Mouse (Mus musculus): ENCODE measurements around the gene Gucy1b2.

The Gucy1b2 gene

DNA sequence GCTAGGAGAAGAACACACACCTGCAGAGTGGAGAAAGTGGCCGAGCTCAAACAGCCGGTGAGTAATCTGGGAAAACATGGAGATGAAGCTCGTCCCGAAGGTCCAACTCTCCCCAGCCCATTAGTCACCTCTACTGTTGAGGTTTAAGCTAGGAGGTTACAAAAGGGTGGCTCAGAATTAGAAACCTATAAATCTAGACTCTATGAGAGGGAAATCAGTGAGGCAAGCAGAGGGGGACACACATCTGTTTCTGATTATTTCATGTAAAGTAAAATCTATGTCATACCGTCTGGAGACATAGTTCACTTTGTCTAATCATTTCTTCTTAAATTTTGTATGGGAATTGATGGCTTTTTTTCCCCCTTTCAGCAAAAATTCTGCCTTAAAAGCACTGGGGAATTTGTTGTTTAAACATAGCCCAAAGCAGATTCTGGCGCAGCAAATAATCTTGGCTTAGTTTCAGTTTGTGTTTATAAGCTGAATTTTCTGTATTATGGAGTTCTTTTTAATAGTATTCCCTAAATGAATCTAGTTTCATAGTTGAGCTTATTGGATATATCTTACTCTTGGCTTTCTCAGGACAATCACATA, 12.2 kb downstream of the Gucy1b2 start:
- no peak for DNase-seq (ENCODE audit: low spot score in 2 of 2)

DNA sequence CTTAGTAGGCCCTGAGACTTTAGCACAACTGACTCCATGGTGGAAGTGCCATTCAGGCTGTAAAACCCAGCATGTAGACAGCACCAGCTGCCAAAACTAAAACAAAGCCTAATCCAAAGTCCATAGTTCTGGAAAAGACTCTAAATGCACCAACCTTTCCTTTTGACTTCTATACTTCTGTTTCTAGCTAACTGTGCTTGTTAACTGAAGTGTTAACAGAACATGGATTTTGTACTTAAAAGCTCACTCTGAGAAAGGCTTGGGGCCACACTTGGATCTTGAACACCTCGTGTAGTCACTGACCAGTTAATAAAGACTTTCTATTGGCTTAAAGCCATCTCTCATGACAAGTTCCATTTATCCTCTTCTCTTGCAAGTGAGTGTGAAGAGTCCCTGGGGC, 13.1 kb downstream of the Gucy1b2 start:
- DNase-seq (ENCODE audit: low spot score in 2 of 2) = no peak

DNA sequence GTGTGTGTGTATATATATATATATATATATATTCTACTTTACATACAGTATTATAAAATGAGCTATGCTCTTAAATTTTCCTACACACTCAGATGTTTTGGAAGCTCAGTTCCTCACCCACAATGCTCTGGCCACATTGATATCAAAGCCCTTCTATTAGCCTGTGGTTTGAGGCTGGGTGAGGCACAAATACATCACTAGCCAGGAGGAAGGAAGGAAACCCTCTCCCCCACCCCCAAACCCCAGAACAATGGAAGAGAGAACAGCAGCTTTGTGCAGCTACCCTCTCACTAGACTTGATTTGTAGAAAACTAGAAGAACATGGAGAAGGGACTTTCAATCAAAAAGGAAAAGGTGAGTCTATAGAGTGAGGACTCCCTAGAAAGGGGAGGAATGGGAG, 16.1 kb downstream of the Gucy1b2 start:
- no peak for DNase-seq (ENCODE audit: low spot score in 2 of 2)

DNA sequence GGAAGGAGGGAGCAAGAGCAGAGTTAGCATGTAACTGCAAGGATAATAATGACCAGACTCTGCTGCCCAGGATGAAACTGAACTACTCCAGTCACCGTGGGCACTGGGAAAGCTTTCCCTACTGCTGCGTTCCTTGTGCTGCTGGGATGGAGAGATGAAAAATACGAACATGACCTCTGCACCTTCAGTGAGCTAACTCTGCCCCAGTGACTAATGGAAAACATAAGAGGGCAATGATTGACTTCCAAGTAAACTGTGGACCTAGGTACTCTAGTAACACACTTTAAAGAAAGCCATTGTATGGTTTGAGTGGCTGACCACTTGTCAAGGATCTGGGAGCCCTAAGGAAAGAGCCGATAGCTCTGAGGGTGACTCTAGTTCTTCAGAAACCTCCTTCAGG, 17.9 kb downstream of the Gucy1b2 start:
- no peak for DNase-seq (ENCODE audit: low spot score in 2 of 2)

DNA sequence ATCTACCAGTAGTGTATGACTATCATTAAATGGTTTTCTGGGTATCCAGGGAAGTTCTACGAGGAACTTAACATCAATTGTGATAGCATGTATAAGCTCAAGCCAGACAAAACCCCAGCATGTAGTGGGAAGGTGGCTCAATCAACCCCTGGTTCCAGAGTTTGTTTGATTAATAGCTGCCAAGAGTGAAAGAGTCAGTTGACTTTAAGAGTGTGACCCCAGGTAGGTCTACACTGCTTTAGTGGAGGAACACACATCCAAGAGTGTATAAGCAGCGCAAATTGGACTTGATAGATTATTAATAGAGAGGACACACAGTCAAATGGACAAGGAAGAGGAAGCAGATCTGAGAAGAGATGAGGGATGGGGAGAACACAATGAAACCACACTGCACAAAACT, 18.3 kb downstream of the Gucy1b2 start:
- DNase-seq (ENCODE audit: low spot score in 2 of 2) = no peak

DNA sequence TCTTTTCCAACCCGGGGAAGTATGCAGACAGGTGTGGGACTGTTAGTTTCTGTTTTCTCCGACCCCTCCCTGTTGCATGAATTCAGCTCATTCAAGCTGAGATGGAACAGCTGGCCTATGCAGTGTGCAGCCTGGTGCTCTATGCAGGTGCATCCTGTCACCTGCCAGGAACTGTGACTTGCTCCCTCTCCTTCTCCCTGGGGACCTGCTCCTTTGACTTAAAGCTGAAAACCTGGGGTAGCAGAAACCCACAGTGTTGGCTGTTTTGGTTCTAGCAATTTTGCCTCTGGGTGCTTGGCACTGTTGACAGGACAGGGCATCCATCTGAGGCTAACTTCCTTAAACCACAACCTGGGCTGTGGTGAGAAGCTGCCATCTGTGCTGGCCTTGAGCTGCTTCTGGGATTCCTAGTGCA, 30.8 kb downstream of the Gucy1b2 start:
- DNase-seq (ENCODE audit: low spot score in 2 of 2) = no peak

DNA sequence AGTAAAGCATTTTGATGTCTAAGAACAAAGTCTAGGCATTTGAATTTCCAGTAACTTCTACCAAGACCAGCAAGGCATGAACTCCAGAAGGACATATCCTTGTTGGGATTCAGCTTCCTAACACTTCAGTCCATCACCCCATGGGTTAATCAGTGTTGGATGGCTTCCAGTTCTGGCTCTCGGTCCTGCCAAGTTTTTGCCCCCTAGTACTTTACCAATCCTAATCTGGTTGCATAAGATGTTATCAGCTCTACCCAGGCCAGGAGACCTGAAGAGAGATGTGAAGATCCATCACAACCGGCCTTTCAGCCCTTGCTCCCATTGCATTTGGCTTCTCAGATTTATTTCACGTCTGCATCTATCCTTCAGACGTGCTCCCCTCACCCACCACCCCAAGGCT, 33.8 kb downstream of the Gucy1b2 start:
- no peak for DNase-seq (ENCODE audit: low spot score in 2 of 2)

DNA sequence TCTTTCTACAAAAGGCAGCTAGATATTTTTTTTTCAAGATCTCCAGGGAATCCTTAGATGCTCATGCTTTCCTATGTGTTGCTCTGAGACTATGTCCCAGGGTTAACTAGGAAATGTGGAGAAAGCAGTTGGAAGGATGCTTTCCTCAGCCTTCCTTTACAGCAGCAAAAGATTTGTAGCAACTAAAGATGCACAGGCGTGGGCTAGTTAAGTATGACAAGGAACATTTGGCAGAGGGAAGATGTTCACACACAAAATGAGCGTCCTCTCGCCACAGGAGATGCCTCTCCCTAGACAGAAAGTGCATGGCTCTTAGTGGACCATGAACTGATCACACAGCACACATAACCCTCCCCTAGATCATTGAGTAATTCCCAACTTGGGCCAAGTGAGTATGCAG, 38.6 kb downstream of the Gucy1b2 start:
- DNase-seq (ENCODE audit: low spot score in 2 of 2) = peak; percentile 5 to 28

DNA sequence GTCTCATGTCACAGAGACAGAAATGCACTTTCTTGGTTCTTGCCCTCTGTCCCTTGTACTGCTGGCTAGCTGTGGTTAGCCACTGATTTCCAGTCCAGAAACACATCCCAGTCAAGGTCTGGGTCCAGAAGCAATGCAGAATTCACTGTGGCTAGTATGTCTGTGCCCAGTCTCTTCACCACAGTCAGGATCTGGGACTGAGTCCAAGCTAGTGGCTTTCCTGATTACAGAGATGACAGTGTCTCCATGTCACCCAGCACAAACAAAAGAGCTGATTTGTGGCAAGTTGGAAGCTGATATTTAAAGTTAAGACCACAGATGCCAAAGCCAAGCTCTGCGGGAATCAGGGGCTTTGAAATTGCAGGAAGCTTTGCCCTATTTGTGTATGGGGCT, 39.4 kb downstream of the Gucy1b2 start:
- peak; percentile 22 to 30 for DNase-seq (ENCODE audit: low spot score in 2 of 2)

DNA sequence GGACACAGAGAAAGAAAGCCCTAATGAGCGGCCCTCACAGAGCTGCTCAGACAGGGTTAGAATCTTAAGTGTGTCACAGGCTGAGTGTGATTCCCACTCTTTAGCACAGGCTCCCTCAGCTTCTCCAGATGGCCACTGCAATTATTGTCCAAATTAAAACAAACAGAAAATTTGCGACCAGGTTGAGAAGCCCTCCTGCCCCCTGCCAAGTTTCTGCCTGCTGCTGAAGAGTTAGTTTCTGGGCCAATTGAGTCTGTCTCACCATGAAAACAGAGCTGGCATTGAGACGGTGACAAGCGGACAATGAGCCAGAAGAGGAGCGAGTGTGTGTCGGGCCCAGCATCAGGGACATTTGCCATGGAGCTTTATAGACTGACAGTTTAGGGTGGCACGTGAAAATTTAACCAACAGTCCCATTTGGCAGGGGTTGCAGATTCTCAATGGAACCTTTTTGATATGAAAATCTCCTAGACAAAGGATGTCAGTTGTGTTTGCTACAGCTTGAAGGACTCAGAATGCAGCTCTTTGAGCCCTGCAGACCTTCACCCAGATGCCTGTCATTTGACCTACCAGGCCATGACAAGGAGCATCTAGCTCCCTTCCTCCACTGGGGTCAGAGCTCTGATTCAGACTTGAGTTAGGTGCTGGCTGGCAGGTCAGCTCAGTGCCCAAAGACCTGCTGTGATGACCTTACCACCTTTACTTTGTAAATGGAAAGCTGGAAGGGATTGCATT, 39.9 kb downstream of the Gucy1b2 start:
- DNase-seq (ENCODE audit: low spot score in 2 of 2) = peak; percentile 17 to 34

DNA sequence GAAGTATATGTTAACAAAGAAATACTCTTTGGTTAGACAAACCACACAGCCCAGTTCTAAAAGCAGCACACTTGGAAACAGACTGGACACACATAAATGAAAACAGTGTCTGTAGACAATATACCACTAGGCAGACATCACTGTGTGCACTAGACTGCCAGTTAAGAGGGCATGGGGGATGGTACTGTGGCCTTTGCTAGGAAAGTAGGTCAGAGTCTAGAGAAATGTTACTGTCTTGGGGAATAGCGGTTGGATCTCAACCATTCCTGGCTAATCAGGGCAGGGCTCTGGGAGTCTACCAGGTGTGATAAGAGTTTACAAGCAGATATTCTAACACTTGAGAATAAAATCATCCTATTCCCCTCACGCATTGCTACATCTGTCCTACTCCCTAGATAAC, 60.7 kb downstream of the Gucy1b2 start:
- no peak for DNase-seq (ENCODE audit: low spot score in 2 of 2)

DNA sequence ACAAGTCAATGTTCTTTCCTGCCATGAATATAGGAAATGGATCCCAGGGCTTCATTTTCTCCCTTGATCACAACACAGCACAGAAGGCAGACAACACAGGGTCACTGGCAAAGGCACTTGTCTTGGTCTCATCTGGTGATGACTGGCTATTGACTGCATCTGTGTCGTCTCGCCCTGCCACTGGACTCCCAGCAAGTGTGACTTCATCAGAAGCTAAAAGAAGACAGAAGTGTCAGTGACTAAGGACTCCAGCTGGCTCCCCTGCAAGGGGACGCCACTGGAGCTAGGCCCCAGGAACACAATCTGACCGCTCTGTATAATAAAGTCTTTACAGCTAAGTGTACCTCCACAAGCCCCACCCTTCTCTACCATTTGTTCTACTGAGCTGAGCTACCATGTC, 63.3 kb downstream of the Gucy1b2 start:
- no peak for DNase-seq (ENCODE audit: low spot score in 2 of 2)

DNA sequence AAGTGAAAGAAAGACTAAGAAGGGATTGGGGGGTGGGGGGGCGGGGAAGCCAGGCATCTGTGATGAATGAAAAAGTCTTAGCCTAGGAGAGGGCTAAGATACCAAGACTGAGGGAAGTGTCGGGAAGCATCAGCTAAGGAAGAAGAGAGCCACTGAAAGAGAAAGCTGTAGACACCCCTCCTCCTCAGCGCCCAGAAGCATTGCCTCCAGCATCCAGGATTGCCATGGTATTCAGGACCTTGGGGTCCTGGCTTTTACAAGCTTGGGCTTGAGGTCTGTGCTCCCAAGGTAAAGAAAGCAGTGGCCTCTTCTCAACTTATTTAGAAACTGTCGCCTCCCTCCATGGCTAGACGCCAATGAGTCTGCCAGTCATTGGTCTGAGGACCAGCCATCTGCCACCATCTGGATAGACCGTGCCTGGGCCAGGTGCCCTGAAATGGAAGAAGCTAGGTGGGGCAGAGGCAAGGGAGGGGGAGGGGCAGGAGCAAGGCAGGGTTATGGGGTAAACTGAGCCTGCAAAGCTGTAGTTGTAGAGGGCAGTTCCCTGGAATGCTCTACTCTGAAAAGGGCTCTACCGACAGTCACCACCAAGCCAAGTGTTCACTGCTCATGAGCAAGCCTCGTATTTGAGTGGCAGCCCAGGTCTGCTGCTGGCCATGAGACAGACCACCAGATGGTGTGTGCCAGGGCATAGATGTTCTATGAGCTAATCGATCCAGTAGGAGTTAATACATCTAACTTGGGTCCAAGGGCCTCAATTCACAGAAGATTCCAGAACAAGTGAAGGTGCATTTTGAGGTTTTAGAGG, 66.2 kb downstream of the Gucy1b2 start:
- DNase-seq (ENCODE audit: low spot score in 2 of 2) = peak; percentile 26 to 33

DNA sequence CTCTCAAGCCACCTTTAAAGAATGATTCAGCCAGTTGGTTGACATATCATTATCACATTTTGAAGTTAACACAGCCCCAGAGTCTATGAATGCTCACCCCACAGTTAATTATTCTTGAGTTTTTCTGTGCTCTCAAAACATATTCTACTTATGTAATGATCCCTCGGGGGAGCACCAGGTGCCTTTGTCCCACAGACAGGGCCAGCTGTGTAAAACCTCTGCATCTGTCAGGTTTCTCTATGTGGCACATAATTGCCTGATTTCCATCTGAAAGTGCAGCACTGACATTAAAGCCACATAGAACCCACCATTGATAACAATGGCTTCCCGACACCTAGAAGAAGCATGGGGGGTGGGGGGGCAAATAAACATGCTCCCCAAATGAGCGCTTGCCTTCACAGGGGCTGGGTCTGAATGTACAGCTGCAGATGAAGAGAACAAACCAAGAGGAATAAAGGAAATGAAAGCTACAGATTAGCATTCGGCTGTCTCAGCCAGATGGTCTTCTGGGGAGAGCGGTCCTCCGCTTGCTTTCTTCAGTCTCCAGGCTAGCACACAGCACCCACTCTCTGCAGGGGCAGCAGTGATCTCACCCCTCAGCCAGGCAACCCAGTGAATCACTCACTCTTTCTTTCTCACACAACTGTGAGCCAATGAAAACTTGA, 66.9 kb downstream of the Gucy1b2 start:
- peak; percentile 46 to 73 for DNase-seq (ENCODE audit: low spot score in 2 of 2)

DNA sequence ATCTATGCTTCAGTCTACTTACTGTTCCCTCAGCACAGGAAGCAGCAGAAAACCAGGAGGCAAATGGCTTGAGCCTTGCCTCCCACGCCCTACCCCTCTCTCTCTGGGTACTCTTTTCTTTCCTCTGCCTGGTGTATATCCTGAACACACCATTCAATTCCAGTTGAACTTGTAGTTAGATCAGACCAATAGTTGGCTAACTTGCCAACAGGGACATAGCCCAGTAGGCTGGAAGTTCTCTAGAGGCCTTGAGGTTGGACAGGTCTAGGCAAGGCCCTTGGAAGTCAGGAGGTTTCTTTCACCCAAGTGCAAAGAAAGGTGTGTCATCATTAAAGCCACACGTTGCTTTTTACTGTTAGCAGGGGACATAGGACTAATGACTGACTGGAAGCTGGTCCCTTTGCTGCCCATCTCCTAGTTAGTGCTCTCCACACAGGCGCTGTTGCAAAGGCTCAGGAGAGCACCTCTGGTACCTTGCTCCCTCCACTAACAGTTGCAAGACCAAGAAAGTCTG, 72.2 kb downstream of the Gucy1b2 start:
- DNase-seq (ENCODE audit: low spot score in 2 of 2) = no peak

DNA sequence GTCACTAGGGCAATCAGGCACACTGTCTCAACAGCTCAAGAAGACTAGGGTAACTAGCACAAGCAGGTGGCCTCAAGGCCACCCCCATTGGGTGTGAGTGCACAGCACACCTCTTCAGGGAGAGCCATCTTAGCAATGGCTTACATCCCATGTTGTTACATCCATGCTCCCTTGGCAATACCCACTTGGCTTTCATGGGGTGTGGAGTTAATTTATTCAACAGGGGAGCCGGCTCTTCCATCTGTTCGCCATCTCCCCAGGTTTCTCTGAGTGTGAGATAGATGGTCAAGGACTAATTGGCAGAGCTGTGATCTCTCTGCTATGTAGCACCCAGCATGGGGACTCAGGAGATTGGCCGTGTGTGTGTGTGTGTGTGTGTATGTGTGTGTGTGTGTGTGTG, 73.0 kb downstream of the Gucy1b2 start:
- DNase-seq (ENCODE audit: low spot score in 2 of 2) = no peak

DNA sequence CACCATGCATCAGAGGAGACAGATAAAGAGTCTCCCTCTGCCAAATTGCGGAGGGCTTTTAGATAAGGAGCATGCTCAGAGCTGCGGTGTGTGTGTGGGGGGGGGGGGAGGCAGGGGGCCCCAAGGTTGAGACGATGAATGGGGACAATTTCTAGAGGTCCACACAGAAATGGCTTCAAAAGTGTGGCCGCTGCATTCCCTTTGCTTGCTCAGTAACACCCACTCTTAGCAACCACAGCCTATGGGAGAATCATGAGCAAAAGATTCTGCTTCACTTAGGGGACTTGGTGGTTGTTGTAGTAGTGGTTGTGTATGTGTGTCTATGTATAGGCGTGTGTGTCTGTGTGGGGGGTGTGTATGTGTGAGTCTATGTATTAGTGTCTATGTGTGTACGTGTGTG, 75.5 kb downstream of the Gucy1b2 start:
- no peak for DNase-seq (ENCODE audit: low spot score in 2 of 2)

DNA sequence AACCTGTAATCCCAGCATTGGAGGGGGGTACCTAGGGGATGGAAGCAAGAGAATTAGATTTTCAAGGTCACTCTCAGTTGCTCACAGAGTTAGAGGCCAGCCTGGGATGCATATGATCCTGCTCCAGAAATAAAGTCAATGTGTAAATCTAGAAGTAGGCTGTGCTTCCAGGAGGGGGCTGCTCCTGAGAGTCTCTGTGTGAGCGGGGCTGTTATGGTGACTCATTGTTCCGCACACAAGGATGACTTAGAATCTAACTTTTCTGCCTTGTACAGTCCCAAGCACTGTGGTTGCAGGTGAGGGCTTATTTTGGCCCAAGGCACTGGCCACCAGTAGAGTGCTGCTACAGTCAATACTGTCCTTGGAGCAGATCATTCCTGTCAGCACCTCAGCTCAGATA, 76.7 kb downstream of the Gucy1b2 start:
- DNase-seq (ENCODE audit: low spot score in 2 of 2) = no peak

DNA sequence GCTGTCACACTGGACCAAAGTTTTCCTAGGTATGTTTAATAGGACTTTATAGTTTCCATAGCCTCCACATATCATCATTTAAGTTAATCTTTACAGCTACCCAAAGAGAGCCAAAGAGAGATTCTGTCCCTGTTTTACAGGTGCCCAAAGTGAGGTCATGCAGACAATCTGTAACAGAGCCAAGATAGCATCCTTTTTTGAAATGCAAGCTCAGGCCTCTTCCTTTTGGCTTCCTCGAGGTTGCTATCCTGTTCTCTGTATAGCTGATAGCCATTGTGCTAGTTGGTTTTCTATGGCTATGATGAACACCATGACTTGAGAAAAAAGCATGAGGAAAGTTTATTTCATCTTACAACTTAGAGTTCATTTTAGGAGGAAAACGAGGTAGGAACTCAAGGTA, 80.0 kb downstream of the Gucy1b2 start:
- no peak for DNase-seq (ENCODE audit: low spot score in 2 of 2)

DNA sequence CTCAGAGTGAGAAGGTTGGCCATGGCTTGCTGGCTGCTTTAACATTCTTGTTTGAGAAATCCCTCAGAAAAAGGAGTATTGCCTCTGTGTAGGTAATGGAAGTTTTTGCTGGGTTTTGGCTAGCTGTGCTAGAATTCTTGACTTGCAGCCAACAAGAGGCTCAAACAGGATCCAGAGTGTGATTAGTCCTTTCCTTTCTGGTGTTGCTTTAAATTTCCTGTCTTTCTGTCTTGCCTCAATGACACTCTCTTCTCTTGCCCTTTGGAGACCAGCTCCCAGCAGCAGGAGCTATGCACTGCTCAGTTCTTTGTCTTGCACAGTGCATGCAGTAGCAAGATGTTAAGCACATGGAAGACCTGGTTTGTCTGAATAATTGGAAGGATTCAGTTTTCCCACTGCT, 80.4 kb downstream of the Gucy1b2 start:
- DNase-seq (ENCODE audit: low spot score in 2 of 2) = no peak

DNA sequence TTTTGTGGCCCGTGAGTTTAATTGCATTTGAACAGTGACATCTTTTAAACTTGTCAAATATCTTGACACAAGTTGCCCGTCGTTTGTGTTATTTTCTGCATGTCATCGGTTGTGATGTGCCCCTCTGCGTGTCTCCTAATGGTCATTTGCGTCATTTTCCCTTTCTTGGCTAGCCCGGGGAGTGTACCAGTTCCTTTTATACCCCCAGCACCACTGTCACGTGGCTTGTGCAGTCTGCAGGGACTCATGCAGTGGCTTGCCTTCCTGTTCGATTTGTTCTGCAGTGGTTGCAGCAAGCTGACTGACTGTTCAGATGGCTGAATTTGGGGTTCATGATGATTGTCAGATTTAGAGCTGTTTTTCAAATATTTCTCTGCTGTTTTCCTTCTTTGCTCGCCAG, 82.1 kb downstream of the Gucy1b2 start:
- no peak for DNase-seq (ENCODE audit: low spot score in 2 of 2)

DNA sequence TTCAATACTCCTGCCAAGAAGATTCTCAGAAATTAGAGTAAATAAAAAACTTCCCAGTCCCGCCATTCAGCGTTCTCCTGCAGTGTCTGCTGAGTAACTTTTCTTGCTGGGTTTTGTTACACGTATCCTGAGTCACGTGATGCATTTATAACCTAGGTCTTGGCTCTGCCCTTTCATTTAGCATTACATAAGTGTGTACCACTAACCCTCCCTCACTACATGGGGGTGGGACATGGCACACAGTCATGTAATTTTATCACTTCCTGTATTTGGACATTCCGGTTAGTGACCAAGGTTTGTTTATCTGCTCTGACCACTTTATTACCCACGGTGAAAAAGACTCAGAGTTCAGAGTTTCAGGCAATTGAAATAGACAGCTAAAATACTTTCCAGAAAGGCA, 85.3 kb downstream of the Gucy1b2 start:
- no peak for DNase-seq (ENCODE audit: low spot score in 2 of 2)

Data from frontal cortex, postnatal 36 days (tissue).